Mouse (Mus musculus) hindbrain, embryonic 14.5 days (tissue): ENCODE data around the gene Polr2i. TPM values are rescaled to one million over a fixed set of nuclear protein-coding genes. Genes with fewer than 3 reads are reported as not detected.
A peak's percentile ranks its signal among the peaks of the same experiment; 100 is the strongest.

ENCODE experiments used
- ATAC-seq: fragments of 200-750 bp; cut with Nextera tagmentation; 2 replicates; pipeline ENCODE4 v1.8.0; 2017; ENCODE audit warnings: moderate number of reproducible peaks, mild to moderate bottlenecking, moderate TSS enrichment, moderate library complexity; ENCODE audit not compliant: low FRiP score
- DNase-seq: peaks from one replicate; pipeline ENCODE4 v3.0.0-alpha.2; 2015; ENCODE audit warnings: low spot score
- H3K27ac ChIP-seq: fragments of 300-500 bp; sonication (generic); 2 replicates; pipeline ENCODE4 v1.5.1; 2014; ENCODE audit warnings: mild to moderate bottlenecking, moderate library complexity
- H3K27me3 ChIP-seq: fragments of 300-500 bp; sonication (generic); 2 replicates; pipeline ENCODE4 v1.6.1; 2014; ENCODE audit warnings: mild to moderate bottlenecking, low read length, mixed read lengths; ENCODE audit not compliant: control insufficient read depth, insufficient read depth
- H3K36me3 ChIP-seq: fragments of 300-500 bp; sonication (generic); replicated peaks from 2 replicates; pipeline ENCODE4 v1.6.1; 2014; ENCODE audit not compliant: control insufficient read depth, insufficient read depth
- H3K4me1 ChIP-seq: fragments of 300-500 bp; sonication (generic); replicated peaks from 2 replicates; pipeline ENCODE4 v1.6.1; 2014; ENCODE audit warnings: antibody characterized with exemption, low read length, mixed read lengths; ENCODE audit not compliant: control insufficient read depth, insufficient read depth
- H3K4me2 ChIP-seq: fragments of 300-500 bp; sonication (generic); replicated peaks from 2 replicates; pipeline ENCODE4 v1.6.1; 2014; ENCODE audit warnings: mild to moderate bottlenecking, moderate library complexity
- H3K4me3 ChIP-seq: fragments of 300-500 bp; sonication (generic); replicated peaks from 2 replicates; pipeline ENCODE4 v1.5.1; 2014; ENCODE audit warnings: mild to moderate bottlenecking, low read length
- H3K9ac ChIP-seq: fragments of 300-500 bp; sonication (generic); 2 replicates; pipeline ENCODE4 v1.6.1; 2014
- H3K9me3 ChIP-seq: fragments of 300-500 bp; sonication (generic); 2 replicates; pipeline ENCODE4 v1.6.1; 2016; ENCODE audit warnings: low read length; ENCODE audit not compliant: control insufficient read depth
- WGBS: fragments of 180-500 bp; shearing (Covaris S2); extraction: QIAGEN DNeasy Blood & Tissue Kit; methylation state at CpG from one replicate; pipeline ENCODE4 v1.1.7; 2014; 5-methylcytosine and 5-hydroxymethylcytosine counted together
- polyA plus RNA-seq: library from polyadenylated mRNA; unstranded; fragments of >200 nt; fragmentation: Nextera tagmentation; extraction: Ambion mirVana; gene quantifications from 2 replicates; pipeline ENCODE4 v1.2.1, GENCODE M21; 2014

The Polr2i gene
- polyA plus RNA-seq, 1 experiment from 2014 or later, result 199 TPM

DNA sequence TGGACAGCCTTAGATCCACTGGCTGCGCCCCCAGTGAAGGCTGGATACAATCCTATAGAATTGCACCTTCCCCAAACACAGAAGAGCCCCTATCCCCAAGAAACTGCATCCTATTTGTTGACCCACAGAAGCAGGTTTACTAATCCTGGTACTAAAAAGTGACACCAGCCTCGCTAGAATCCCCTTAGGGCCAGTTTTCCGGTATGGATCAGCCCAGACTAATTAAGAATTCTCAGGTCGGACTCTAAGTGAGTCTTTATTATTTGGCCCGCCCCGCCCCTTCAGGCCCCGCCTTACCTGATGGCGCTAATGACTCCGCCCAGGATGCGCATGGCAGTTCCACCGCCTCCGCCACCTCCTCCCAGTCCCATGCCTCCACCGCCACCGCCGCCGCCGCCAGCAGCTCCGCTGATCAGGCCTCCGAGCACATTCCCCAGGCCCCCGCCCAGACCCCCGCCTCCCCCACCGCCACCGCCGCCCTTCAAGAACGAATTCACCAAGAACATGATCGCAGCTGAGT lies 38.1 kb upstream of the Polr2i start:
- H3K27ac ChIP-seq, result peak overlapping the region; percentile 82
- WGBS, result 1% methylated on average over 26 of the region's 26 CpGs
- no peaks in the 10 kb centered on the region for H3K27me3 ChIP-seq
- peak overlapping the region; percentile 56 for H3K4me2 ChIP-seq
- peaks cover 39% of the 10 kb centered on the region for H3K36me3 ChIP-seq
- H3K4me1 ChIP-seq, result peaks cover 15% of the 10 kb centered on the region
- peak overlapping the region; percentile 65 for H3K4me3 ChIP-seq
- H3K9ac ChIP-seq, result peak overlapping the region; percentile 78
- peak; percentile 71 for ATAC-seq
- H3K9me3 ChIP-seq, result no peaks in the 10 kb centered on the region
- peak; percentile 73 for DNase-seq

DNA sequence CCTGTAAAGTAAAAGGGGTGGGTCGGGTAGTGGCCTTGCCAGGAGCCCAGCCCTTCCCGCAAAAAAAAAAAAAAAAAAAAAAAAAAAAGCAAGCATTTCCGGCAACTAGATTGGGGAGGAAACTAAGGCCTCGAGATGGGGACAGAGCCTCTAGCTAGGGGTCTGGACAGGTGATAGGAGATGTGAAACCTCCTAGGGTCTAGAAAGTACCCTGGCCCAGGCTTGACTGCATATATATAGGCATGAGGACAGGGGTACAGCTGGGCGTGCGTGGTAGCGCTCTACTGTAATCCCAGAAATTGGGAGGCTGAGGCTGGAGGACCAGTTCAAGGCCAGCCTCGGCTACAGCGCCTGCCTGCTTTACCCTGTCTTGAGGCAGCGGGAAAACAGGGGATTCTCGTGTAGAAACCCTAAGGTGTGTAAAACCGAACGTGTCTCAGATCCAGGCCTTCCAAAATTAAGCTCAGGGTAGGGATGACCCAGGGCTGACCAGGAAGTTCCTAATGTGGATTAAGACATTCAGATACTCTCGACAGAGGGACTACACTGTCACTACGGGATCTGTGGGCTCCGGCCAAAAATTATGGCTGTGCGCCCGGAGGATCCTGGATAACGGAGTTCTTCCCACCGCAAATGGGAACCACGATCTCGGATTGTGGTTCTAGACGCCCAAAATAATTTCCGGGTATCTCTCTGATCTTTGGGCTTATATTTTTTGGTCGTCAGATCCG lies 37.5 kb upstream of the Polr2i start:
- peak overlapping the region; percentile 82 for H3K27ac ChIP-seq
- peaks cover 33% of the 10 kb centered on the region for H3K36me3 ChIP-seq
- WGBS, result under 1% methylated on average over 26 of the region's 26 CpGs
- peaks cover 15% of the 10 kb centered on the region for H3K4me1 ChIP-seq
- DNase-seq (peak; percentile 40), ATAC-seq (peak; percentile 15; the same call in 1 of the 2 replicates)
- H3K27me3 ChIP-seq, result no peaks in the 10 kb centered on the region
- H3K4me2 ChIP-seq, result peak overlapping the region; percentile 56
- peak overlapping the region; percentile 78 for H3K9ac ChIP-seq
- peak overlapping the region; percentile 65 for H3K4me3 ChIP-seq
- H3K9me3 ChIP-seq, result no peaks in the 10 kb centered on the region

DNA sequence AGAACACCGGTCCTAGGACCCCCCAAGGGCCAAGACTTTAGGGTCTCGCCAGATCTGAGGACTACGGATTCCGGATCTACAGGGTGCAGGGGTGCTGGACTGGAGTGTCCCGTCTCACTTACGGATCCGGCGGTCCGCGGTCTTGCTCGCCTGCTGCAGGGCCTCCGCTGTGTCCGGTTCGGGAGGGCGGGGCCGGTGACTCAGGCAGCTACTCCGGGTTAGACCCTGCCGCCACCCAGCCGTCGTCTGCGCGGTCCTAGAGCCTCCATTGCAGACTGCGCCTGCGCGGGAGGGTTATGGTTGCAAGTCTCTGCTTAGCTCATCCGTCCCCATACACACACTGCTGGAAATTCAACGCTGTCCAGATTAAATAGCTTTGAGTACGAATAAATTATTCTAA lies 36.9 kb upstream of the Polr2i start:
- peak; percentile 95 for DNase-seq
- peaks cover 27% of the 10 kb centered on the region for H3K36me3 ChIP-seq
- WGBS, result 1% methylated on average over 28 of the region's 28 CpGs
- H3K4me1 ChIP-seq, result peaks cover 15% of the 10 kb centered on the region
- no peaks in the 10 kb centered on the region for H3K27me3 ChIP-seq
- peak overlapping the region; percentile 65 for H3K4me3 ChIP-seq
- peak overlapping the region; percentile 78 for H3K9ac ChIP-seq
- H3K9me3 ChIP-seq, result no peaks in the 10 kb centered on the region
- ATAC-seq, result peak; percentile 88
- peak overlapping the region; percentile 82 for H3K27ac ChIP-seq
- peak overlapping the region; percentile 56 for H3K4me2 ChIP-seq

DNA sequence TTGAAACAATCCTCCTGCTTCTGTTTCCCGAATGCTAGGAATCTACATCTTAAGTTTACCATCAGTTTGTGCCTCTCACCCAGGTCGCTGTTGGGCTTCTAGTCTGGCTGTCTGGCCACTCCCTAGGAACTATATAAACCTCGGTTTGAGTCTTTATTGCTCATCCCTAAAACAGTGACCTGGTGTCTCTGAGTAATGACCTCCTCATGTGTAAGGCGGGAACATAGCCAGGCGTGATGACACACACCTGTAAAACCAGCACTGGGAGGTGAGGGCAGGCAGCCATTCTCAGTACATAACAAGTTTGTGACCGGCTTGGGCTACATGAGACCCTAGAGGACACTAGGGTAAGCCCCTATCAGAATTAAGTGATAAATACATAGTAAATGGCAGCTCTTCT lies 36.3 kb upstream of the Polr2i start:
- Histone ChIP-seq H3K4me1 (peaks cover 15% of the 10 kb centered on the region), H3K4me2 (peak overlapping the region; percentile 56), H3K4me3 (peak overlapping the region; percentile 65), H3K9ac (peak overlapping the region; percentile 78; the same call in 1 of the 2 replicates), H3K36me3 (peaks cover 21% of the 10 kb centered on the region), H3K9me3 (no peaks in the 10 kb centered on the region), H3K27ac (no peak overlapping the region), H3K27me3 (no peaks in the 10 kb centered on the region)
- no peak for DNase-seq
- 76% methylated on average over 6 of the region's 6 CpGs for WGBS
- no peak for ATAC-seq

DNA sequence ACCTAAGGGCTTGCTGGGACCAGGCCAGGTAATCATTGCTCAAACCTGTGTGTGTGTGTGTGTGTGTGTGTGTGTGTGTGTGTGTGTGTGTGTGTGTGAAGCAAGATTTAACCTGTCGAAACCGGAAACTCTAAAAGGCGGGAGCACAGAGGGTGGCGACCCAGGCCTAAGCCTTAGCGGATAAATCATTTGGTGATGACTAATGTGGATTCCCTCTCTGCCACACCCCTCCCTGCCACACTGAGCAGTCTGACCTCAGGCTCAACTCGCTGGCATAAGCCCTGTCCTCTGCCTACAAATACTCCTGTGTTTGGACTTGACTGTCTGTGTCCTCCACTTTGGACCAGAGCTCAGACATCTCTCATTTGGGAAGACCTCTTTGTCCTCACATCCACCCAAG lies 35.6 kb upstream of the Polr2i start:
- Histone ChIP-seq H3K9me3 (no peaks in the 10 kb centered on the region), H3K4me1 (peaks cover 15% of the 10 kb centered on the region), H3K27ac (no peak overlapping the region), H3K9ac (no peak overlapping the region), H3K4me2 (no peak overlapping the region), H3K27me3 (no peaks in the 10 kb centered on the region), H3K36me3 (peaks cover 15% of the 10 kb centered on the region), H3K4me3 (no peak overlapping the region)
- ATAC-seq, result no peak
- WGBS, result 80% methylated on average over 6 of the region's 6 CpGs
- no peak for DNase-seq

DNA sequence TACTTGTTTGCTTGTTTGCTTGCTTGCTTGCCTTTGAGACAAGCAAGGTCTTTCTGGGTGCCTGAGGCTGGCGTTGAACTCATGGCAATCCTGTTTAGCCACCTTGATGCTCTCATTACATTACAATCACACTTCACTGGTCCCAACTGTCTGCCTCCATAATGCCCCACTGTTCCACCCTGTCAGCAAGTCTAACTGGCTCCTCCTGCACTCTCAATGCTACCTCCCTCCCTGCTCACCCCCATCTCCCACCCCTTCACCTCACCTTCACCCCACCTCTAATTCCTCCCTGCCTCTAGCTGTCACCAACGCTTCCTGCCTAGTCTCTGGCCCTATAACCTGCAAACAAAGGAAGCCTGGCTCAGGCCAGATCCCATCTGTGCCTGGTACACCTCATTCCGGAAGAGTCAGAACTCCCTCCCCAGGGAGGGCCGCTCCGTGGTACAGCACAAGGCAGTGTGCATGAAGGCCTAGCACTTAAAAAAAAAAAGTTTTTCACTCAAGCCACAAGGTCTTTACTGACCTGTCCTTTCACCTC lies 34.1 kb upstream of the Polr2i start:
- no peak for DNase-seq
- H3K9ac ChIP-seq, result no peak overlapping the region
- H3K9me3 ChIP-seq, result no peaks in the 10 kb centered on the region
- peaks cover 14% of the 10 kb centered on the region for H3K4me1 ChIP-seq
- no peak for ATAC-seq
- H3K4me3 ChIP-seq, result no peak overlapping the region
- no peaks in the 10 kb centered on the region for H3K27me3 ChIP-seq
- WGBS, result 74% methylated on average over 5 of the region's 5 CpGs
- H3K4me2 ChIP-seq, result no peak overlapping the region
- no peak overlapping the region for H3K27ac ChIP-seq
- H3K36me3 ChIP-seq, result 0 out of 2 replicates have a peak, but pooled peaks cover under 1% of the 10 kb centered on the region

DNA sequence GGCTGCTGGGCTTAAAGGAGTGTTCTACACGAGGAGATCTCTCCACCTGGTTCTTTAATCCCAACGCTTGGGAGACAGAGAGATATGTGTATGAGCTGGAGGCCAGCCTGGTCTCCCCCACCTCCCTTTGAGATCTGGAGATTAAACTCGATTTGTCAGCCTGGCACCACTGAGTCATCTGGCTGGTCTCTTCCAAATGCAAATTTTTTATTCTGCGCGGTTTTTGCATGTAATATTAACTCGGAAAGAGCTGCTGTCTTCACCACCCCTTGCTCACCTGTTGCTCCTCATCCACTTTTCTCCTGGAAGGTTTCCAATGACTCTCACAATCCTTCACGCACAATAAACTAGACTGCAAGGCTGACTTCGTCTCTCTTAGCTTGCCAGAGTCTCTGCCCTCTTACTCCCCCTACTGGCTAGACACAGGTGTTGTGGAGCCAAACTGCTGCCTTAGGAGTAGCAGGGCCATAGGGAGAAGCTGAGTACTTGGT lies 33.2 kb upstream of the Polr2i start, which contains the start of gene Capns1:
TSS of gene Capns1 (minus strand) at position 331 of the 491 bp plus-strand sequence.
- Histone ChIP-seq H3K4me1 (peaks cover 5% of the 10 kb centered on the region; the same call in 1 of the 2 replicates), H3K36me3 (no peaks in the 10 kb centered on the region), H3K4me3 (no peak within 1 kb of the TSS), H3K27me3 (no peaks in the 10 kb centered on the region), H3K9me3 (no peaks in the 10 kb centered on the region), H3K4me2 (peak within 1 kb of the TSS; percentile 28), H3K27ac (no peak within 1 kb of the TSS), H3K9ac (no peak within 1 kb of the TSS)
- ATAC-seq (no peak), DNase-seq (peak; percentile 85)
- 8% methylated on average over 8 of the region's 8 CpGs for WGBS

DNA sequence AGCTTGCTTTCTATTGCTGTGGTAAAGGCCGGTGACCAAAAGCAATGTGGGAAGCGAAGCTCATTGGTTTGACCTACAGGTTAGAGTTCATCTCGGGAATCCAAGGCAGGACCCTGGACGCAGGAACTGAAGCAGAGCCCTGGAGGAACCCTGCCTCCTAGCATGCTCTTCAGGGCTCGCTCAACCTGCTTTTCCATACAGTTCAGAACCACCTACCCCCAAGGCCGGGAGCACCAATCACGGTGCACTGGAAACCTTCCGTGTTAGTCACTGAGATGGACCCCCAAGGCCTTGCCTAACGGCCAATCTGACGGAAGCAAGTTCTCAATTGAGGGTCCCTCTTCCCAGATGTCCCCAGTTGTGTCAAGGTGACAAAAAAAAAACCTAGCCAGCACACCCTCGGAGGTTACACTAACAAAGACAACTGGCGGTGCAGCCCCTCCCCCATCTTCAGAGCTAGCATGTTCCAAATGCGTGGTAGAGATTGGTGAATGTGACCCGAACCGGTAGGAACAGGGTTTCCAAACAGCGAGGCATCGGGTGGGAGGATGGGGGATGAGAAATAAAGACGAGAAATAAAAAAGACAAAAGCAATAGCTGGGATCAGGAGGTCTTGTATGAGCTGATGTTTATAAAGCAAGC lies 32.1 kb upstream of the Polr2i start:
- Histone ChIP-seq H3K4me2 (no peak overlapping the region), H3K36me3 (no peaks in the 10 kb centered on the region), H3K9me3 (no peaks in the 10 kb centered on the region), H3K27ac (no peak overlapping the region), H3K27me3 (no peaks in the 10 kb centered on the region), H3K9ac (no peak overlapping the region), H3K4me3 (no peak overlapping the region), H3K4me1 (peaks cover 4% of the 10 kb centered on the region; the same call in 1 of the 2 replicates)
- ATAC-seq (no peak), DNase-seq (no peak)
- WGBS, result 80% methylated on average over 18 of the region's 18 CpGs

DNA sequence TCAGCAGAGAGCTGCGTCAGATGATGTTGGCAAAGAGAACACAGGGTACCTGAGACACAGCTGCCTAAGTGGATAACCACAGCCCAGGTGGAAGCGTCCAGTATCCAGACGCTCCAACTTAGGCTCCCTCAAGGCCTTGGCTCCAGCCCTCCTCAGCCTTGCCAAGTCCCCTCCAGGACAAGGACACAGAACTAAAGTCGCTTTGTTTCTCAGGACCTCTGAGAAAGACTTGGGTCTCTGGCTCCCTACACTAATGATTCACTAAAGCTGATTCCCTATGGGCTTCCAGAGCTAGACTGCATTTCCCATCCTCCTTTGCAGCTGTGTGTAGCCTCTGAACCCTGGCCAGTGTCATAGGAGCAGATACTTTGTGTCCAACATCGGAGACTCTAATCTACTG lies 31.5 kb upstream of the Polr2i start:
- no peak overlapping the region for H3K9ac ChIP-seq
- no peak overlapping the region for H3K4me3 ChIP-seq
- H3K9me3 ChIP-seq, result no peaks in the 10 kb centered on the region

More for the DNA sequence above, 31.5 kb upstream of the Polr2i start:
- peaks cover 3% of the 10 kb centered on the region; the same call in 1 of the 2 replicates for H3K4me1 ChIP-seq
- H3K27ac ChIP-seq, result no peak overlapping the region
- no peak for DNase-seq
- no peaks in the 10 kb centered on the region for H3K27me3 ChIP-seq
- 78% methylated on average over 5 of the region's 5 CpGs for WGBS
- no peak overlapping the region for H3K4me2 ChIP-seq
- ATAC-seq, result no peak
- H3K36me3 ChIP-seq, result no peaks in the 10 kb centered on the region
